Mouse (Mus musculus): ENCODE results near the gene Gm14419. TPM values are rescaled to one million over a fixed set of nuclear protein-coding genes. Genes with fewer than 3 reads are reported as not detected.

The Gm14419 gene
- 19.6 TPM for polyA plus RNA-seq (2014; fragmentation: Illumina TruSeq; extraction: RNeasy Lipid Tissue Mini Kit (QIAGEN cat#74804); ENCODE audit: low read depth, low replicate concordance)

GRCm38 (mm10) chr2:177000656-177001055 lies at the start of gene Gm14419:
Gm14419 (plus strand) TSS chr2:177000956.

Other genes with a start within 250 kb of the Gm14419 start
- gene Gm14295, start 202.3 kb upstream of the Gm14419 start, polyA plus RNA-seq (2014; fragmentation: Illumina TruSeq; extraction: RNeasy Lipid Tissue Mini Kit (QIAGEN cat#74804); ENCODE audit: low read depth, low replicate concordance), result 47.5 TPM
- gene Gm14408, start 169.8 kb upstream of the Gm14419 start, polyA plus RNA-seq (2014; fragmentation: Illumina TruSeq; extraction: RNeasy Lipid Tissue Mini Kit (QIAGEN cat#74804); ENCODE audit: low read depth, low replicate concordance), result not detected
- gene Gm14296, start 73.1 kb upstream of the Gm14419 start, polyA plus RNA-seq (2014; fragmentation: Illumina TruSeq; extraction: RNeasy Lipid Tissue Mini Kit (QIAGEN cat#74804); ENCODE audit: low read depth, low replicate concordance), result 37.9 TPM
- gene Gm14401, start 73.4 kb downstream of the Gm14419 start, polyA plus RNA-seq (2014; fragmentation: Illumina TruSeq; extraction: RNeasy Lipid Tissue Mini Kit (QIAGEN cat#74804); ENCODE audit: low read depth, low replicate concordance), result not detected
- gene Gm14410, start 205.5 kb downstream of the Gm14419 start, polyA plus RNA-seq (2014; fragmentation: Illumina TruSeq; extraction: RNeasy Lipid Tissue Mini Kit (QIAGEN cat#74804); ENCODE audit: low read depth, low replicate concordance), result 70.1 TPM

All from kidney, adult 10 weeks (tissue).